Mouse (Mus musculus): ENCODE measurements around the gene Ankzf1.
"Not testable (repeated sequence)": the region's sequence is repeated elsewhere in the genome, so short reads cannot be mapped to it uniquely, and the experiment has no call there.

The Ankzf1 gene

GRCm38 (mm10) chr1:75225473-75225872 is 33.5 kb downstream of the Ankzf1 start:
- DNase-seq (ENCODE audit: low spot score in 2 of 2): no peak

- DNase-seq (ENCODE audit: low spot score in 2 of 2): no peak
Observed at GRCm38 (mm10) chr1:75226138-75226537, 34.2 kb downstream of the Ankzf1 start.

GRCm38 (mm10) chr1:75227653-75228052 is 35.7 kb downstream of the Ankzf1 start:
- no peak for DNase-seq (ENCODE audit: low spot score in 2 of 2)

GRCm38 (mm10) chr1:75229158-75229557 is 37.2 kb downstream of the Ankzf1 start:
- DNase-seq (ENCODE audit: low spot score in 2 of 2): no peak

GRCm38 (mm10) chr1:75230335-75230994 is 38.5 kb downstream of the Ankzf1 start:
- no peak for DNase-seq (ENCODE audit: low spot score in 2 of 2)

- no peak for DNase-seq (ENCODE audit: low spot score in 2 of 2)
Observed at GRCm38 (mm10) chr1:75231224-75231623, 39.3 kb downstream of the Ankzf1 start.

GRCm38 (mm10) chr1:75231664-75232152 is 39.8 kb downstream of the Ankzf1 start, which contains the start of gene A630095N17Rik:
TSS of gene A630095N17Rik (minus strand) at chr1:75232102.
- DNase-seq (ENCODE audit: low spot score in 2 of 2): no peak

GRCm38 (mm10) chr1:75232489-75232888 is 40.5 kb downstream of the Ankzf1 start:
- DNase-seq (ENCODE audit: low spot score in 2 of 2): not testable (repeated sequence)

GRCm38 (mm10) chr1:75234606-75235005 is 42.7 kb downstream of the Ankzf1 start:
- peak in 1 of 2 experiments; percentile 66 for DNase-seq (ENCODE audit: low spot score in 2 of 2)

GRCm38 (mm10) chr1:75236117-75237050 is 44.4 kb downstream of the Ankzf1 start, which contains the start of gene Dnajb2:
TSS of gene Dnajb2 (plus strand) at chr1:75236406.
- peak in 1 of 2 experiments; percentile 70 for DNase-seq (ENCODE audit: low spot score in 2 of 2)

- DNase-seq (ENCODE audit: low spot score in 2 of 2): no peak
Observed at GRCm38 (mm10) chr1:75239591-75239990, 47.6 kb downstream of the Ankzf1 start.

- no peak for DNase-seq (ENCODE audit: low spot score in 2 of 2)
Observed at GRCm38 (mm10) chr1:75243411-75243810, 51.5 kb downstream of the Ankzf1 start.

GRCm38 (mm10) chr1:75244175-75244826 is 52.4 kb downstream of the Ankzf1 start:
- no peak for DNase-seq (ENCODE audit: low spot score in 2 of 2)

- peak in 1 of 2 experiments; percentile 33 for DNase-seq (ENCODE audit: low spot score in 2 of 2)
Observed at GRCm38 (mm10) chr1:75244836-75245235, 52.9 kb downstream of the Ankzf1 start.

- no peak for DNase-seq (ENCODE audit: low spot score in 2 of 2)
Observed at GRCm38 (mm10) chr1:75247071-75247930, 55.4 kb downstream of the Ankzf1 start.

GRCm38 (mm10) chr1:75248041-75248772 is 56.3 kb downstream of the Ankzf1 start:
- no peak for DNase-seq (ENCODE audit: low spot score in 2 of 2)
